In the genomic region with DNA sequence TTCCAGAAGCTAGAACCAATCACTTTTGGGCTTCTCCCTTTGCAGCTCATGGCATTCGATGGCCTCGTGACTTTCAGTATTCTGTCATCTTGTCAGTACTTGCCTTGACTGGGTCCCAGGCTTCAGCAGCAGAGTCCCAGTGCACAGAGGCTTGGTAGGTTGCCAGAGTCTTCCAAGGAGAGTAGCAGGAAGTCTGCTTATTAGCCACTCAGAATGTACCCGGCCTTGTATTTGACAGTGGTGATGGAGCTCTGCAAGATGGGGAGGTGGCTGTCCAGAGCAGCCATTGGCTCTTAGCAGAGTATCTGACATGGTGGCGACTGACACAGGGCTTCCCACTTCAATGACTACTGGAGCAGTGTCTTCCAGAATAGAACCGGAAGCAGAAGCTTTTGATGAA, we compare ENCODE assay signal across 11 mouse cellular contexts.
DNase-seq lines count a peak whose midpoint lies in the region; ATAC-seq and TF ChIP-seq lines count a peak whose summit lies in the region.
"Had no signal": no experiment of that assay in that cellular context is flagged by ENCODE, and none has a peak within 500 bp of the region (broad histone marks: within the 10 kb centered on the region; RNA-seq: fewer than 3 reads in every experiment).

No protein-coding gene starts in this region.

- H3K4me2 ChIP-seq in lung, embryonic 16.5 days (ENCODE audit: low read depth, low read length), result no peak overlapping the region
- H3K4me2 ChIP-seq: limb, embryonic 15.5 days had no signal

- no peak overlapping the region for H3K9ac ChIP-seq in lung, embryonic 16.5 days (ENCODE audit: low read length)
- H3K9ac ChIP-seq: limb, embryonic 15.5 days had no signal

- peaks cover 3% of the 10 kb centered on the region; the same call in 1 of the 2 replicates for H3K9me3 ChIP-seq in lung, embryonic 16.5 days (ENCODE audit: control insufficient read depth, low read length)
- H3K9me3 ChIP-seq: limb, embryonic 15.5 days had no signal

- no peak overlapping the region for H3K4me3 ChIP-seq in kidney, adult 2 months (ENCODE audit: insufficient read depth, low read depth, low read length)
- H3K4me3 ChIP-seq in lung, embryonic 16.5 days (ENCODE audit: low read length), result no peak overlapping the region
- H3K4me3 ChIP-seq: layer of hippocampus, adult 2 months; limb, embryonic 15.5 days had no signal

- 50% methylated on average over 5 of the region's 5 CpGs for WGBS in kidney, adult 2 months
- WGBS in lung, embryonic 16.5 days, result 46% methylated on average over 5 of the region's 5 CpGs

- TF ChIP-seq CTCF in kidney, adult 2 months (conservative IDR thresholded peaks at IDR 0.05; ENCODE audit: insufficient read depth, insufficient read length, low read depth, low read length), result no peak

- DNase-seq in adrenal gland, adult 8-10 months, result peak; percentile 7
- no peak for DNase-seq in adrenal gland, postnatal 25 days
- peak; percentile 38 for DNase-seq in heart, adult 8-10 months (ENCODE audit: low spot score)
- DNase-seq in kidney, adult 2 months, result peak; percentile 63
- DNase-seq in thymus, postnatal 36 days, result no peak
- DNase-seq in cerebellum, adult 11-12 months, result no peak

- no peaks in the 10 kb centered on the region for H3K36me3 ChIP-seq in kidney, adult 2 months (ENCODE audit: control insufficient read depth, insufficient read depth, low read length)
- no peaks in the 10 kb centered on the region for H3K36me3 ChIP-seq in lung, embryonic 16.5 days (ENCODE audit: control insufficient read depth, insufficient read depth, low read length)
- H3K36me3 ChIP-seq: limb, embryonic 15.5 days had no signal

- H3K4me1 ChIP-seq in kidney, adult 2 months (ENCODE audit: control insufficient read depth, insufficient read depth, low read length), result no peaks in the 10 kb centered on the region
- H3K4me1 ChIP-seq in lung, embryonic 16.5 days (replicated peaks; ENCODE audit: control insufficient read depth, insufficient read depth, low read length), result no peaks in the 10 kb centered on the region; the same call in 1 of the 2 replicates

- ATAC-seq in lung, embryonic 16.5 days (ENCODE audit: low read depth), result peak; percentile 85
- no peak for ATAC-seq in megakaryocyte, adult 5-6 weeks (ENCODE audit: poor library complexity, severe bottlenecking)
- ATAC-seq: midbrain, embryonic 16.5 days had no signal

- H3K27me3 ChIP-seq in kidney, adult 2 months (replicated peaks; ENCODE audit: control insufficient read depth, insufficient read depth, low read length), result no peaks in the 10 kb centered on the region
- no peaks in the 10 kb centered on the region for H3K27me3 ChIP-seq in lung, embryonic 16.5 days (ENCODE audit: control insufficient read depth, insufficient read depth, low read depth, low read length)
- H3K27me3 ChIP-seq: limb, embryonic 15.5 days had no signal

- no peak overlapping the region for H3K27ac ChIP-seq in kidney, adult 2 months (ENCODE audit: insufficient read depth, low read depth, low read length)
- H3K27ac ChIP-seq in lung, embryonic 16.5 days (ENCODE audit: low read length), result peak overlapping the region; percentile 89
- H3K27ac ChIP-seq: layer of hippocampus, adult 2 months had no signal

- no peak for TF ChIP-seq POLR2A in kidney, adult 2 months (IDR thresholded peaks at IDR 0.05; ENCODE audit: low read depth, low read length)

Comparison
In these comparisons a context has a peak if more than half of its experiments do, and no peak if none do; other contexts are left out.
1. DNase-seq: peak in adrenal gland, adult 8-10 months (single experiment), heart, adult 8-10 months (single experiment) and kidney, adult 2 months (single experiment); none in adrenal gland, postnatal 25 days (single experiment), thymus, postnatal 36 days (0 of 2) and cerebellum, adult 11-12 months (single experiment).